Mouse (Mus musculus) CH12.LX (cell line): Measurements from ENCODE around the gene Stx4a. TPM values are rescaled to one million over a fixed set of nuclear protein-coding genes. Genes with fewer than 3 reads are reported as not detected.

Experiments
- DNase-seq: peaks from one replicate; pipeline ENCODE4 v3.0.0-alpha.2; 2013; ENCODE audit errors: extremely low read depth
- H3K27ac ChIP-seq: 2 replicates; pipeline ENCODE4 v1.5.1; 2012; ENCODE audit warnings: low read depth, mild to moderate bottlenecking, control low read depth, moderate library complexity; ENCODE audit not compliant: insufficient read depth
- H3K27me3 ChIP-seq: replicated peaks from 2 replicates; pipeline ENCODE3; 2012; ENCODE audit warnings: inconsistent platforms
- H3K36me3 ChIP-seq, 2 experiments: replicated peaks in 1 of 2; 2 replicates each; pipeline versions ENCODE3 to v1.6.1; 2012; ENCODE audit warnings: inconsistent platforms in 1 of 2, low read length in 1 of 2, mild to moderate bottlenecking in 1 of 2, mixed read lengths in 1 of 2, moderate library complexity in 1 of 2; ENCODE audit not compliant: control insufficient read depth in 1 of 2, insufficient read depth in 1 of 2
- H3K4me1 ChIP-seq, 2 experiments: 2 replicates each; pipeline ENCODE4 v1.6.1; 2012; ENCODE audit warnings: inconsistent platforms in 1 of 2, moderate library complexity in 1 of 2; ENCODE audit not compliant: insufficient read depth in 2 of 2, control insufficient read depth in 1 of 2
- H3K4me2 ChIP-seq: 2 replicates; pipeline ENCODE4 v1.6.1; 2012; ENCODE audit warnings: low read depth, mild to moderate bottlenecking, control low read depth; ENCODE audit not compliant: poor library complexity, insufficient read depth, severe bottlenecking
- H3K4me3 ChIP-seq, 3 experiments: fragments of 150-350 bp in 1 of 3; sonication (generic) in 1 of 3; replicated peaks in 1 of 3; 2 replicates each; pipeline versions ENCODE3 to v1.5.1; 2011 to 2012; ENCODE audit warnings: low read depth in 2 of 3, low read length in 2 of 3, mild to moderate bottlenecking in 2 of 3, moderate library complexity in 2 of 3, control low read depth in 1 of 3, improper control_type of control experiment in 1 of 3, inconsistent platforms in 1 of 3, mixed read lengths in 1 of 3; ENCODE audit not compliant: poor library complexity in 1 of 3
- H3K79me2 ChIP-seq: replicated peaks from 2 replicates; pipeline ENCODE4 v1.6.1; 2012; ENCODE audit warnings: mild to moderate bottlenecking, moderate library complexity; ENCODE audit not compliant: control insufficient read depth, poor library complexity, insufficient read depth, severe bottlenecking; ENCODE audit errors: extremely low read depth
- H3K9ac ChIP-seq: 2 replicates; pipeline ENCODE4 v1.6.1; 2012; ENCODE audit warnings: low read depth, mild to moderate bottlenecking, control low read depth, moderate library complexity; ENCODE audit not compliant: insufficient read depth
- H3K9me3 ChIP-seq: replicated peaks from 2 replicates; pipeline ENCODE3; 2012; ENCODE audit warnings: low read length, inconsistent platforms, mixed read lengths
- EP300 ChIP-seq: IDR thresholded peaks from 2 replicates; pipeline ENCODE4 v1.6.1; 2011; ENCODE audit warnings: low read length, improper control_type of control experiment
- NELFE ChIP-seq: IDR thresholded peaks from 2 replicates; pipeline ENCODE4 v1.6.1; 2011; ENCODE audit warnings: low read depth, low read length, improper control_type of control experiment
- POLR2AphosphoS2 ChIP-seq: IDR thresholded peaks from 2 replicates; pipeline ENCODE4 v1.6.1; 2011; ENCODE audit warnings: low read depth, low read length, improper control_type of control experiment
- ZKSCAN1 ChIP-seq: IDR thresholded peaks from 2 replicates; pipeline ENCODE4 v1.6.1; 2012; ENCODE audit warnings: low read depth, inconsistent platforms, low read length, improper control_type of control experiment, borderline replicate concordance
- dilution Hi-C: fragments of 300-500 bp; cut with MboI; formaldehyde crosslinking; loops from 2 replicates; pipeline ENCODE4 v1.14.3; 2020; ENCODE audit warnings: low sequenced_read_pairs; ENCODE audit not compliant: extremely low pct_unique_long_range_greater_than_20kb, extremely low pct_ligation_motif_present
- in situ Hi-C: fragments of 300-500 bp; cut with MboI; formaldehyde crosslinking; loops from 3 replicates; pipeline ENCODE4 v1.14.3; 2019; ENCODE audit warnings: low sequenced_read_pairs, low pct_ligation_motif_present, low pct_unique_long_range_greater_than_20kb, mixed read lengths
- polyA plus RNA-seq: library from polyadenylated mRNA; unstranded; fragments of >175 nt; gene quantifications from 2 replicates; pipeline ENCODE4 v1.2.1, GENCODE M21; 2012; ENCODE audit warnings: low read depth; ENCODE audit not compliant: insufficient read length
- total RNA-seq, 2 experiments: library from RNA; depleted of rRNA; stranded (reverse); fragments of 300-350 nt in 1 of 2; fragments of >200 nt in 1 of 2; gene quantifications; 2 replicates each; pipeline ENCODE4 v1.2.3; 2012 to 2014

Stx4a gene
- total and polyA plus RNA-seq, 3 experiments: 16.5 to 50.5 (median 25.4) TPM

DNA sequence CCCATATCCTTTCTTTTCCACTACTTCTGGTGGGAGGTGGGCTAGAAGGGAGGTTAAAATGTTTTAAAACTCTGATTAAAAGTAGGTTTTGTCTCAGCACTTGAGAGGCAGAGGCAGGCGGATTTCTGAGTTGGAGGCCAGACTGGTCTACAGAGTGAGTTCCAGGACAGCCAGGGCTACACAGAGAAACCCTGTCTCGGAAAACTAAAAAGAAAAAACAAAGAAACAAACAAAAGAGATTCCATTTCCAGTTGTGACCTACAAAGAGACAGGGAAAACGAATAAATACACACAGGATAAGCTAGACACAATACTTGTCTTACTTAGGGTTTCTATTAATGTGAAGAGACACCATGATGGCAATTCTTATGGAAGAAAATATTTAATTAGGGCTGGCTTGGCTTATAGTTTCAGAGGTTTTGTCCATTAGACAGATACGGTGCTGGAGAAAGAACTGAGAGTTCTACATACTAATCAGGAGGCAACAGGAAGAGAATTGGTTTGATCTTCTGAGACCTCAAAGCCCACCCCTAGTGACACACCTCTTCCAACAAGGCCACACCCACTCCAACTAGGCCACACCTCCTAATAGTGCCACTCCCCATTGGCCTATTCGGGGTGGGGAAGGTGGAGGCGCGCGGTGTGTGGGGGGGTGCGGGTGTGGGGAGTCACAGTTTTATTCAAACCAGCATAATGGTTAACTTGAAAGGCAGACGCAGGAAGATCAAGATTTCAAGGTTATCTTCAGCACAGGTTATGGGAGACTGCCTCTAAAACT, 74.3 kb downstream of the Stx4a start:
- DNase-seq: no peak
- TF ChIP-seq POLR2AphosphoS2 (no peak), NELFE (no peak), ZKSCAN1 (no peak), EP300 (no peak)
- Histone ChIP-seq H3K36me3 (peaks cover 0 to 13% of the 10 kb centered on the region in 2 experiments), H3K4me2 (no peak overlapping the region), H3K4me3 (no peak overlapping the region), H3K27me3 (no peaks in the 10 kb centered on the region), H3K9ac (no peak overlapping the region), H3K27ac (no peak overlapping the region), H3K79me2 (no peaks in the 10 kb centered on the region), H3K9me3 (peaks cover 3% of the 10 kb centered on the region), H3K4me1 (peaks cover 0 to 2% of the 10 kb centered on the region in 2 experiments; a peak in 1 of 4 replicates)
- dilution Hi-C loops: no loop called here
- in situ Hi-C loops: no loop called here

Other genes starting within 250 kb of the Stx4a start
Only the 20 nearest of the 26 such genes appear.
- 60.5 and 65.0 TPM in 2 replicates for gene Bcl7c, start 115.4 kb upstream of the Stx4a start, total RNA-seq (2012; rRNA removed)
- gene Bcl7c, start 115.4 kb upstream of the Stx4a start, total RNA-seq (2014; rRNA removed): 25.9 and 28.0 TPM in 2 replicates
- gene Bcl7c, start 115.4 kb upstream of the Stx4a start, polyA plus RNA-seq: 71.3 and 73.5 TPM in 2 replicates
- gene Ctf1, start 111.6 kb upstream of the Stx4a start, total RNA-seq (2012; rRNA removed): not detected in 2 replicates
- not detected in 2 replicates for gene Ctf1, start 111.6 kb upstream of the Stx4a start, total RNA-seq (2014; rRNA removed)
- gene Ctf1, start 111.6 kb upstream of the Stx4a start, polyA plus RNA-seq: not detected in 2 replicates
- gene Ctf2, start 92.1 kb upstream of the Stx4a start, total RNA-seq (2012; rRNA removed): 0.08 TPM in 1 of 2 replicates, not detected in the other
- not detected in 2 replicates for gene Ctf2, start 92.1 kb upstream of the Stx4a start, total RNA-seq (2014; rRNA removed)
- gene Ctf2, start 92.1 kb upstream of the Stx4a start, polyA plus RNA-seq: 0.36 TPM in 1 of 2 replicates, not detected in the other
- gene Fbxl19, start 79.8 kb upstream of the Stx4a start, total RNA-seq (2012; rRNA removed): 25.1 and 28.2 TPM in 2 replicates
- 22.4 and 22.6 TPM in 2 replicates for gene Fbxl19, start 79.8 kb upstream of the Stx4a start, total RNA-seq (2014; rRNA removed)
- 29.3 and 31.7 TPM in 2 replicates for gene Fbxl19, start 79.8 kb upstream of the Stx4a start, polyA plus RNA-seq
- 15.7 and 16.9 TPM in 2 replicates for gene Orai3, start 54.5 kb upstream of the Stx4a start, total RNA-seq (2012; rRNA removed)
- 9.3 and 11.6 TPM in 2 replicates for gene Orai3, start 54.5 kb upstream of the Stx4a start, total RNA-seq (2014; rRNA removed)
- 7.5 and 10.3 TPM in 2 replicates for gene Orai3, start 54.5 kb upstream of the Stx4a start, polyA plus RNA-seq
- 9.0 and 9.8 TPM in 2 replicates for gene Setd1a, start 47.6 kb upstream of the Stx4a start, total RNA-seq (2012; rRNA removed)
- 3.2 and 4.5 TPM in 2 replicates for gene Setd1a, start 47.6 kb upstream of the Stx4a start, total RNA-seq (2014; rRNA removed)
- gene Setd1a, start 47.6 kb upstream of the Stx4a start, polyA plus RNA-seq: 50.8 and 51.0 TPM in 2 replicates
- 0.98 and 2.2 TPM in 2 replicates for gene Gm49388, start 38.7 kb upstream of the Stx4a start, total RNA-seq (2012; rRNA removed)
- not detected in 2 replicates for gene Gm49388, start 38.7 kb upstream of the Stx4a start, total RNA-seq (2014; rRNA removed)
- 4.3 and 4.7 TPM in 2 replicates for gene Gm49388, start 38.7 kb upstream of the Stx4a start, polyA plus RNA-seq
- gene Hsd3b7, start 23.7 kb upstream of the Stx4a start, total RNA-seq (2012; rRNA removed): 2.9 and 4.2 TPM in 2 replicates
- 5.9 and 6.8 TPM in 2 replicates for gene Hsd3b7, start 23.7 kb upstream of the Stx4a start, total RNA-seq (2014; rRNA removed)
- gene Hsd3b7, start 23.7 kb upstream of the Stx4a start, polyA plus RNA-seq: 0.99 and 2.1 TPM in 2 replicates
- gene Stx1b, start 255 bp downstream of the Stx4a start, total RNA-seq (2012; rRNA removed): 0.08 TPM in 1 of 2 replicates, not detected in the other
- gene Stx1b, start 255 bp downstream of the Stx4a start, total RNA-seq (2014; rRNA removed): not detected in 2 replicates
- gene Stx1b, start 255 bp downstream of the Stx4a start, polyA plus RNA-seq: 0.25 and 0.31 TPM in 2 replicates
- gene Zfp646, start 51.9 kb downstream of the Stx4a start, total RNA-seq (2012; rRNA removed): 23.8 and 25.3 TPM in 2 replicates
- gene Zfp646, start 51.9 kb downstream of the Stx4a start, total RNA-seq (2014; rRNA removed): 9.3 and 10.6 TPM in 2 replicates
- 16.6 and 18.8 TPM in 2 replicates for gene Zfp646, start 51.9 kb downstream of the Stx4a start, polyA plus RNA-seq
- gene Zfp668, start 52.5 kb downstream of the Stx4a start, total RNA-seq (2012; rRNA removed): 5.6 and 5.9 TPM in 2 replicates
- gene Zfp668, start 52.5 kb downstream of the Stx4a start, total RNA-seq (2014; rRNA removed): 2.4 and 2.6 TPM in 2 replicates
- gene Zfp668, start 52.5 kb downstream of the Stx4a start, polyA plus RNA-seq: 7.0 and 8.6 TPM in 2 replicates
- 0.04 TPM in 1 of 2 replicates, not detected in the other for gene Prss53, start 66.7 kb downstream of the Stx4a start, total RNA-seq (2012; rRNA removed)
- gene Prss53, start 66.7 kb downstream of the Stx4a start, total RNA-seq (2014; rRNA removed): not detected in 2 replicates
- gene Prss53, start 66.7 kb downstream of the Stx4a start, polyA plus RNA-seq: 0.30 and 0.35 TPM in 2 replicates
- not detected in 2 replicates for gene Gm21974, start 71.2 kb downstream of the Stx4a start, total RNA-seq (2012; rRNA removed)
- not detected in 2 replicates for gene Gm21974, start 71.2 kb downstream of the Stx4a start, total RNA-seq (2014; rRNA removed)
- gene Gm21974, start 71.2 kb downstream of the Stx4a start, polyA plus RNA-seq: not detected in 2 replicates
- gene Vkorc1, start 71.3 kb downstream of the Stx4a start, total RNA-seq (2012; rRNA removed): 0.25 TPM in 1 of 2 replicates, not detected in the other
- not detected in 2 replicates for gene Vkorc1, start 71.3 kb downstream of the Stx4a start, total RNA-seq (2014; rRNA removed)
- gene Vkorc1, start 71.3 kb downstream of the Stx4a start, polyA plus RNA-seq: 0.56 TPM in 1 of 2 replicates, not detected in the other
- gene Bckdk, start 79.8 kb downstream of the Stx4a start, total RNA-seq (2012; rRNA removed): 37.1 and 38.4 TPM in 2 replicates
- 54.9 and 61.8 TPM in 2 replicates for gene Bckdk, start 79.8 kb downstream of the Stx4a start, total RNA-seq (2014; rRNA removed)
- gene Bckdk, start 79.8 kb downstream of the Stx4a start, polyA plus RNA-seq: 60.0 and 62.7 TPM in 2 replicates
- gene Kat8, start 88.2 kb downstream of the Stx4a start, total RNA-seq (2012; rRNA removed): 24.3 and 30.3 TPM in 2 replicates
- 22.9 and 24.0 TPM in 2 replicates for gene Kat8, start 88.2 kb downstream of the Stx4a start, total RNA-seq (2014; rRNA removed)
- 17.5 and 18.0 TPM in 2 replicates for gene Kat8, start 88.2 kb downstream of the Stx4a start, polyA plus RNA-seq
- gene Prss8, start 105.8 kb downstream of the Stx4a start, total RNA-seq (2012; rRNA removed): 0.08 TPM in 1 of 2 replicates, not detected in the other
- not detected in 2 replicates for gene Prss8, start 105.8 kb downstream of the Stx4a start, total RNA-seq (2014; rRNA removed)
- gene Prss8, start 105.8 kb downstream of the Stx4a start, polyA plus RNA-seq: not detected in 2 replicates
- 5.2 and 7.7 TPM in 2 replicates for gene Prss36, start 122.4 kb downstream of the Stx4a start, total RNA-seq (2012; rRNA removed)
- gene Prss36, start 122.4 kb downstream of the Stx4a start, total RNA-seq (2014; rRNA removed): 6.6 and 8.3 TPM in 2 replicates
- gene Prss36, start 122.4 kb downstream of the Stx4a start, polyA plus RNA-seq: 6.1 and 7.8 TPM in 2 replicates
- 57.7 and 61.8 TPM in 2 replicates for gene Fus, start 143.2 kb downstream of the Stx4a start, total RNA-seq (2012; rRNA removed)
- 28.0 and 39.2 TPM in 2 replicates for gene Fus, start 143.2 kb downstream of the Stx4a start, total RNA-seq (2014; rRNA removed)
- gene Fus, start 143.2 kb downstream of the Stx4a start, polyA plus RNA-seq: 832 and 848 TPM in 2 replicates
- gene Pycard, start 169.6 kb downstream of the Stx4a start, total RNA-seq (2012; rRNA removed): 51.1 and 52.5 TPM in 2 replicates
- 5.1 and 5.3 TPM in 2 replicates for gene Pycard, start 169.6 kb downstream of the Stx4a start, total RNA-seq (2014; rRNA removed)
- gene Pycard, start 169.6 kb downstream of the Stx4a start, polyA plus RNA-seq: 8.1 and 10.3 TPM in 2 replicates